In the genomic region with DNA sequence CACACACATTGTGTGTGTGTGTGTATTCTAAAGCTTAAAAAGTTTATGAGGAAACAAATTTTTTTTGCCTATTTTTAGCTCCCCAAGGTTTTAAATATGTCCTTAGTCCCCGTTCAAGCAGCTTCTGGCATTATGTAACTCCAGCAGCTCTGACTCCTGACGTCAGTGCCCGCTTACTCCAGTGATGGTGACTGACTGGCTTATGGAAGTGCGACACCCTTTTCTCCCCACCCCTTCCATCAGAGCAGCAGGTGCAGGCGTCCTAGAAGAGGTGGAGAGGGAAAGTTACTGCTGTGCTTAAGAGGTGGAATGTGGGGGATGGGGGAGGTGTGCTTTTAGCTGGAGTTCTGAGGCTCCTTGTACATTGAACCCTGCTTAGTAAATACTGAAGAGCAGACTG, we compare ENCODE assay signal across 9 mouse cellular contexts.
DNase-seq lines count a peak whose midpoint lies in the region.
"Had no signal": no experiment of that assay in that cellular context is flagged by ENCODE, and none has a peak within 500 bp of the region (broad histone marks: within the 10 kb centered on the region; RNA-seq: fewer than 3 reads in every experiment).

No protein-coding gene starts in this region.

- DNase-seq in layer of hippocampus, postnatal 36 days: peak; percentile 18 to 19
- DNase-seq in layer of hippocampus, postnatal 25 days (ENCODE audit: extremely low spot score in 1 of 2, low spot score in 1 of 2): no peak
- peak; percentile 11 for DNase-seq in adrenal gland, postnatal 10 days
- peak; percentile 16 to 26 for DNase-seq in kidney, adult 8-10 months
- DNase-seq in lung, postnatal 36 days: peak; percentile 6
- DNase-seq in embryo, embryonic 9.5 days (ENCODE audit: extremely low spot score): no peak
- no peak for DNase-seq in thymus, adult 18-20 months
- DNase-seq: cerebellum, adult 18-20 months; forebrain, postnatal 0 days had no signal

Comparison
In these comparisons a context has a peak if more than half of its experiments do, and no peak if none do; other contexts are left out.
1. DNase-seq: peak in layer of hippocampus, postnatal 36 days (2 of 2), adrenal gland, postnatal 10 days (single experiment), kidney, adult 8-10 months (2 of 2) and lung, postnatal 36 days (single experiment); none in layer of hippocampus, postnatal 25 days (0 of 2), embryo, embryonic 9.5 days (single experiment) and thymus, adult 18-20 months (0 of 2).